Mouse (Mus musculus) liver, adult 2 months (tissue): ENCODE measurements around the gene Mapk14. TPM values are rescaled to one million over a fixed set of nuclear protein-coding genes. Genes with fewer than 3 reads are reported as not detected.

Experiments
- DNase-seq: peaks from one replicate; pipeline ENCODE4 v3.0.0-alpha.2; 2011; ENCODE audit warnings: low read depth, low spot score; ENCODE audit errors: extremely low read depth
- H3K27ac ChIP-seq: fragments of 200-500 bp; replicated peaks from 2 replicates; pipeline ENCODE4 v1.5.1; 2012; ENCODE audit warnings: low read depth, mild to moderate bottlenecking, control low read depth, inconsistent platforms, low read length; ENCODE audit not compliant: insufficient read depth
- H3K27me3 ChIP-seq: fragments of 200-500 bp; 2 replicates; pipeline ENCODE4 v1.6.1; 2012; ENCODE audit warnings: mild to moderate bottlenecking, moderate library complexity, low read length, inconsistent platforms; ENCODE audit not compliant: control insufficient read depth, insufficient read depth
- H3K36me3 ChIP-seq: fragments of 200-500 bp; 2 replicates; pipeline ENCODE4 v1.6.1; 2012; ENCODE audit warnings: low read length, inconsistent platforms; ENCODE audit not compliant: control insufficient read depth, insufficient read depth
- H3K4me1 ChIP-seq: fragments of 200-500 bp; 2 replicates; pipeline ENCODE4 v1.6.1; 2011; ENCODE audit warnings: low read length; ENCODE audit not compliant: control insufficient read depth, insufficient read depth
- H3K4me3 ChIP-seq: fragments of 200-500 bp; 2 replicates; pipeline ENCODE4 v1.5.1; 2011; ENCODE audit warnings: low read depth, mild to moderate bottlenecking, control low read depth, low read length, moderate library complexity; ENCODE audit not compliant: insufficient read depth
- H3K79me2 ChIP-seq: fragments of 200-500 bp; 2 replicates; pipeline ENCODE4 v1.6.1; 2012; ENCODE audit warnings: inconsistent platforms, mild to moderate bottlenecking, low read length, moderate library complexity; ENCODE audit not compliant: control insufficient read depth, insufficient read depth
- H3K9ac ChIP-seq: fragments of 200-500 bp; 2 replicates; pipeline ENCODE4 v1.6.1; 2012; ENCODE audit warnings: low read depth, mild to moderate bottlenecking, control low read depth, inconsistent platforms, low read length
- CTCF ChIP-seq: fragments of 200-500 bp; IDR thresholded peaks from 2 replicates; pipeline ENCODE4 v1.5.1; 2011; ENCODE audit warnings: low read depth, low read length, control low read depth
- POLR2A ChIP-seq: fragments of 200-500 bp; IDR thresholded peaks from 2 replicates; pipeline ENCODE4 v1.6.1; 2011; ENCODE audit warnings: low read length, control low read depth; ENCODE audit not compliant: insufficient read depth; ENCODE audit errors: extremely low read depth
- WGBS: fragments of 180-500 bp; shearing (Covaris S2); methylation state at CpG from one replicate; pipeline ENCODE4 v1.1.7; 2018; 5-methylcytosine and 5-hydroxymethylcytosine counted together
- polyA plus RNA-seq: library from polyadenylated mRNA; depleted of rRNA; stranded (reverse); fragments of >200 nt; gene quantifications from 2 replicates; pipeline ENCODE4 v1.2.3, GENCODE M21; 2012
- total RNA-seq: library from RNA; depleted of rRNA; stranded (reverse); fragments of >200 nt; gene quantifications from 2 replicates; pipeline ENCODE4 v1.2.3, GENCODE M21; 2014

The Mapk14 gene
- total and polyA plus RNA-seq, 2 experiments = 37.7 to 51.6 TPM

GRCm38 (mm10) chr17:28737973-28738372 lies 46.8 kb downstream of the Mapk14 start:
- Histone ChIP-seq H3K27me3 (no peaks in the 10 kb centered on the region), H3K79me2 (no peaks in the 10 kb centered on the region), H3K9ac (no peak overlapping the region), H3K4me3 (no peak overlapping the region), H3K4me1 (no peaks in the 10 kb centered on the region; the same call in 1 of the 2 replicates), H3K36me3 (peaks cover 53% of the 10 kb centered on the region), H3K27ac (no peak overlapping the region)
- DNase-seq = peak; percentile 35
- 85% methylated on average over 4 of the region's 4 CpGs for WGBS
- no peak for TF ChIP-seq CTCF
- TF ChIP-seq POLR2A = no peak

GRCm38 (mm10) chr17:28739244-28739643 lies 48.1 kb downstream of the Mapk14 start:
- no peaks in the 10 kb centered on the region; the same call in 1 of the 2 replicates for H3K4me1 ChIP-seq
- H3K79me2 ChIP-seq = no peaks in the 10 kb centered on the region
- 91% methylated on average over 6 of the region's 6 CpGs for WGBS
- TF ChIP-seq POLR2A (no peak), CTCF (no peak)
- H3K36me3 ChIP-seq = peaks cover 60% of the 10 kb centered on the region
- no peaks in the 10 kb centered on the region for H3K27me3 ChIP-seq
- H3K27ac ChIP-seq = no peak overlapping the region
- no peak overlapping the region for H3K9ac ChIP-seq
- no peak for DNase-seq
- H3K4me3 ChIP-seq = no peak overlapping the region

GRCm38 (mm10) chr17:28743145-28743866 lies 52.2 kb downstream of the Mapk14 start:
- 96% methylated on average over 11 of the region's 11 CpGs for WGBS
- no peaks in the 10 kb centered on the region for H3K4me1 ChIP-seq
- no peak overlapping the region for H3K9ac ChIP-seq
- peaks cover 81% of the 10 kb centered on the region for H3K36me3 ChIP-seq
- no peak for DNase-seq
- no peaks in the 10 kb centered on the region for H3K27me3 ChIP-seq
- H3K79me2 ChIP-seq = no peaks in the 10 kb centered on the region
- H3K27ac ChIP-seq = no peak overlapping the region
- H3K4me3 ChIP-seq = no peak overlapping the region
- TF ChIP-seq POLR2A = no peak
- no peak for TF ChIP-seq CTCF

GRCm38 (mm10) chr17:28743916-28744315 lies 52.8 kb downstream of the Mapk14 start:
- WGBS = 92% methylated on average over 9 of the region's 9 CpGs
- H3K9ac ChIP-seq = no peak overlapping the region
- peaks cover 79% of the 10 kb centered on the region for H3K36me3 ChIP-seq
- H3K27ac ChIP-seq = no peak overlapping the region
- TF ChIP-seq CTCF (0 out of 2 replicates have a peak, but pooled peaks have one; percentile 7), POLR2A (no peak)
- no peak overlapping the region for H3K4me3 ChIP-seq
- no peaks in the 10 kb centered on the region for H3K27me3 ChIP-seq
- no peaks in the 10 kb centered on the region for H3K4me1 ChIP-seq
- peak; percentile 25 for DNase-seq
- no peaks in the 10 kb centered on the region for H3K79me2 ChIP-seq

GRCm38 (mm10) chr17:28745773-28746172 lies 54.6 kb downstream of the Mapk14 start:
- H3K79me2 ChIP-seq = no peaks in the 10 kb centered on the region
- H3K36me3 ChIP-seq = peaks cover 63% of the 10 kb centered on the region
- H3K27me3 ChIP-seq = no peaks in the 10 kb centered on the region
- H3K9ac ChIP-seq = no peak overlapping the region
- no peak overlapping the region for H3K27ac ChIP-seq
- no peak for TF ChIP-seq POLR2A
- TF ChIP-seq CTCF = no peak
- WGBS = 86% methylated on average over 6 of the region's 6 CpGs
- no peak for DNase-seq
- H3K4me1 ChIP-seq = no peaks in the 10 kb centered on the region
- no peak overlapping the region for H3K4me3 ChIP-seq

- no peaks in the 10 kb centered on the region for H3K79me2 ChIP-seq
- peaks cover 43% of the 10 kb centered on the region for H3K36me3 ChIP-seq
- H3K4me1 ChIP-seq = no peaks in the 10 kb centered on the region
- TF ChIP-seq POLR2A (no peak), CTCF (no peak)
- 66% methylated on average over 4 of the region's 4 CpGs for WGBS
- no peak for DNase-seq
- H3K9ac ChIP-seq = no peak overlapping the region
- H3K27me3 ChIP-seq = no peaks in the 10 kb centered on the region
- no peak overlapping the region for H3K4me3 ChIP-seq
- no peak overlapping the region for H3K27ac ChIP-seq
These were observed 56.9 kb downstream of the Mapk14 start for GRCm38 (mm10) chr17:28748001-28748400.
